Mouse (Mus musculus): ENCODE results near the gene BC030499. TPM values are rescaled to one million over a fixed set of nuclear protein-coding genes. Genes with fewer than 3 reads are reported as not detected.
A peak's percentile ranks its signal among the peaks of the same experiment; 100 is the strongest.

BC030499 gene
- total and polyA plus RNA-seq, 3 experiments = 0.73 to 1.1 TPM; not detected in 1

- TF ChIP-seq ELF1 (IDR thresholded peaks at IDR 0.05; ENCODE audit: low read depth, low read length) (no peak), ZNF384 (IDR thresholded peaks at IDR 0.05; ENCODE audit: low read depth, low read length) (peak; percentile 89), NELFE (IDR thresholded peaks at IDR 0.05; ENCODE audit: low read depth, low read length) (no peak)
Observed at GRCm38 (mm10) chr11:78344328-78344889, 53.8 kb downstream of the BC030499 start (continued).

- peak; percentile 67 for DNase-seq (ENCODE audit: low read depth, low spot score)
- H3K27me3 ChIP-seq (ENCODE audit: control insufficient read depth in 1 of 2, insufficient read depth in 2 of 2, low read length in 2 of 2) = no peaks in the 10 kb centered on the region
- H3K79me2 ChIP-seq (ENCODE audit: control insufficient read depth, insufficient read depth, low read length, poor library complexity) = peaks cover 9% of the 10 kb centered on the region
- H3K27ac ChIP-seq (ENCODE audit: control insufficient read depth, low read depth, low read length) = peak overlapping the region; percentile 56
- TF ChIP-seq RCOR1 (IDR thresholded peaks at IDR 0.05; ENCODE audit: low read depth, low read length) = no peak
- TF ChIP-seq HCFC1 (IDR thresholded peaks at IDR 0.05; ENCODE audit: low read depth, low read length) = no peak
- peak; percentile 20; the same call in 1 of the 2 replicates for TF ChIP-seq MAX (IDR thresholded peaks at IDR 0.05; ENCODE audit: low read length)
- TF ChIP-seq UBTF (IDR thresholded peaks at IDR 0.05; ENCODE audit: borderline replicate concordance, insufficient read depth, low read depth, low read length) = 0 out of 2 replicates have a peak, but pooled peaks have one; percentile 18
- no peak; the same call in 1 of the 2 replicates for TF ChIP-seq CHD1 (IDR thresholded peaks at IDR 0.05; ENCODE audit: low read depth, low read length)
- TF ChIP-seq GATA1 (IDR thresholded peaks at IDR 0.05; ENCODE audit: low read depth, low read length) = no peak
- TF ChIP-seq SMC3 (IDR thresholded peaks at IDR 0.05; ENCODE audit: low read depth, low read length) = no peak
- TF ChIP-seq TBP (IDR thresholded peaks at IDR 0.05; ENCODE audit: low read depth, low read length) = no peak; the same call in 1 of the 2 replicates
- TF ChIP-seq ELF1 (IDR thresholded peaks at IDR 0.05; ENCODE audit: low read depth, low read length) = no peak
- H3K4me3 ChIP-seq (ENCODE audit: control insufficient read depth in 1 of 2, insufficient read depth in 1 of 2, low read depth in 2 of 2, low read length in 2 of 2) = peak overlapping the region; percentile 39 to 55
- peaks cover 13 to 25% of the 10 kb centered on the region in 2 experiments for H3K4me1 ChIP-seq (ENCODE audit: control insufficient read depth in 1 of 2, insufficient read depth in 2 of 2, low read length in 2 of 2)
- peak overlapping the region; percentile 27 for H3K9ac ChIP-seq (ENCODE audit: control insufficient read depth, low read depth, low read length, poor library complexity, severe bottlenecking)
- peaks cover 0 to 21% of the 10 kb centered on the region in 2 experiments; a peak in 2 of 4 replicates for H3K36me3 ChIP-seq (ENCODE audit: control insufficient read depth in 1 of 2, insufficient read depth in 2 of 2, low read length in 2 of 2)
- no peaks in the 10 kb centered on the region for H3K9me3 ChIP-seq (replicated peaks; ENCODE audit: insufficient read depth, low read length)
Observed at GRCm38 (mm10) chr11:78344890-78345715, 54.5 kb downstream of the BC030499 start.

GRCm38 (mm10) chr11:78345801-78346200, 55.2 kb downstream of the BC030499 start:
- H3K36me3 ChIP-seq (ENCODE audit: control insufficient read depth in 1 of 2, insufficient read depth in 2 of 2, low read length in 2 of 2) = peaks cover 0 to 21% of the 10 kb centered on the region in 2 experiments; a peak in 2 of 4 replicates
- peaks cover 9% of the 10 kb centered on the region for H3K79me2 ChIP-seq (ENCODE audit: control insufficient read depth, insufficient read depth, low read length, poor library complexity)
- H3K9ac ChIP-seq (ENCODE audit: control insufficient read depth, low read depth, low read length, poor library complexity, severe bottlenecking) = peak overlapping the region; percentile 27
- H3K27me3 ChIP-seq (ENCODE audit: control insufficient read depth in 1 of 2, insufficient read depth in 2 of 2, low read length in 2 of 2) = no peaks in the 10 kb centered on the region
- peak; percentile 79 for DNase-seq (ENCODE audit: low read depth, low spot score)
- H3K4me3 ChIP-seq (ENCODE audit: control insufficient read depth in 1 of 2, insufficient read depth in 1 of 2, low read depth in 2 of 2, low read length in 2 of 2) = peak overlapping the region; percentile 1 to 6; a peak in 1 of 4 replicates
- H3K27ac ChIP-seq (ENCODE audit: control insufficient read depth, low read depth, low read length) = peak overlapping the region; percentile 56
- no peaks in the 10 kb centered on the region for H3K9me3 ChIP-seq (replicated peaks; ENCODE audit: insufficient read depth, low read length)
- H3K4me1 ChIP-seq (ENCODE audit: control insufficient read depth in 1 of 2, insufficient read depth in 2 of 2, low read length in 2 of 2) = peaks cover 13 to 25% of the 10 kb centered on the region in 2 experiments
- TF ChIP-seq TBP (IDR thresholded peaks at IDR 0.05; ENCODE audit: low read depth, low read length) (no peak; the same call in 1 of the 2 replicates), EP300 (IDR thresholded peaks at IDR 0.05; ENCODE audit: low read depth in 1 of 2, low read length in 2 of 2) (peak; percentile 36 to 43; a peak in 2 of 4 replicates), ELF1 (IDR thresholded peaks at IDR 0.05; ENCODE audit: low read depth, low read length) (peak; percentile 28; the same call in 1 of the 2 replicates), POLR2AphosphoS2 (IDR thresholded peaks at IDR 0.05; ENCODE audit: low read length) (no peak), POLR2AphosphoS5 (IDR thresholded peaks at IDR 0.05; ENCODE audit: borderline replicate concordance, low read depth, low read length) (no peak), CHD2 (IDR thresholded peaks at IDR 0.05; ENCODE audit: low read length) (no peak), NELFE (IDR thresholded peaks at IDR 0.05; ENCODE audit: low read depth, low read length) (no peak), SIN3A (IDR thresholded peaks at IDR 0.05; ENCODE audit: low read length) (no peak; the same call in 1 of the 2 replicates), KAT2A (conservative IDR thresholded peaks at IDR 0.05; ENCODE audit: low read depth, low read length) (no peak), ZKSCAN1 (IDR thresholded peaks at IDR 0.05; ENCODE audit: low read depth, low read length) (0 out of 2 replicates have a peak, but pooled peaks have one; percentile 58), USF1 (IDR thresholded peaks at IDR 0.05; ENCODE audit: low read depth, low read length) (no peak), HCFC1 (IDR thresholded peaks at IDR 0.05; ENCODE audit: low read depth, low read length) (0 out of 2 replicates have a peak, but pooled peaks have one; percentile 32), ZNF384 (IDR thresholded peaks at IDR 0.05; ENCODE audit: low read depth, low read length) (no peak), TAL1 (IDR thresholded peaks at IDR 0.05; ENCODE audit: low read length) (no peak), RCOR1 (IDR thresholded peaks at IDR 0.05; ENCODE audit: low read depth, low read length) (no peak), NRF1 (IDR thresholded peaks at IDR 0.05; ENCODE audit: insufficient read depth, low read depth, low read length, poor library complexity, severe bottlenecking) (no peak), GATA1 (IDR thresholded peaks at IDR 0.05; ENCODE audit: low read depth, low read length) (0 out of 2 replicates have a peak, but pooled peaks have one; percentile 9), MAFK (IDR thresholded peaks at IDR 0.05; ENCODE audit: borderline replicate concordance, low read depth, low read length) (no peak), SMC3 (IDR thresholded peaks at IDR 0.05; ENCODE audit: low read depth, low read length) (no peak), E2F4 (IDR thresholded peaks at IDR 0.05; ENCODE audit: borderline replicate concordance, low read depth, low read length) (no peak), POLR2A (IDR thresholded peaks at IDR 0.05; ENCODE audit: control insufficient read depth in 1 of 2, insufficient read depth in 1 of 2, low read depth in 1 of 2, low read length in 2 of 2, poor library complexity in 1 of 2) (peak in 1 of 2 experiments; percentile 9; a peak in 1 of 4 replicates), CHD1 (IDR thresholded peaks at IDR 0.05; ENCODE audit: low read depth, low read length) (no peak)
